Mouse (Mus musculus): ENCODE measurements around the gene Usp39. TPM values are rescaled to one million over a fixed set of nuclear protein-coding genes. Genes with fewer than 3 reads are reported as not detected.

Gene Usp39
- polyA plus RNA-seq, 1 experiment = 55.4 TPM

- H3ac ChIP-seq (ENCODE audit: control insufficient read depth, insufficient read length) = peak overlapping the region; percentile 58
- peak overlapping the region; percentile 95 for H3K4me2 ChIP-seq (ENCODE audit: low read depth)
- H3K27me3 ChIP-seq (ENCODE audit: control insufficient read depth, insufficient read depth, insufficient read length) = no peaks in the 10 kb centered on the region
- TF ChIP-seq POLR2A (IDR thresholded peaks at IDR 0.05; ENCODE audit: insufficient read length, low read depth) (peak; percentile 13), REST (IDR thresholded peaks at IDR 0.05; ENCODE audit: insufficient read depth, insufficient read length) (no peak), SRF (IDR thresholded peaks at IDR 0.05; ENCODE audit: control insufficient read depth, insufficient read length, low read depth) (no peak), USF1 (IDR thresholded peaks at IDR 0.05; ENCODE audit: low read depth) (no peak), MAX (IDR thresholded peaks at IDR 0.05; ENCODE audit: low read depth) (no peak), TCF12 (IDR thresholded peaks at IDR 0.05; ENCODE audit: insufficient read depth, poor library complexity, severe bottlenecking) (no peak), POLR2AphosphoS2 (IDR thresholded peaks at IDR 0.05; ENCODE audit: insufficient read length, low read depth) (peak; percentile 52)
- peaks cover 14% of the 10 kb centered on the region for H3K79me2 ChIP-seq (ENCODE audit: control insufficient read depth, insufficient read depth)
- H3K4me3 ChIP-seq = peak overlapping the region; percentile 69
- peaks cover 8% of the 10 kb centered on the region for H3K36me3 ChIP-seq (ENCODE audit: control insufficient read depth, insufficient read depth)
Observed at GRCm38 (mm10) chr6:72361121-72361551, 16.2 kb upstream of the Usp39 start.

- Histone ChIP-seq H3K27me3 (ENCODE audit: control insufficient read depth, insufficient read depth, insufficient read length) (no peaks in the 10 kb centered on the region), H3K4me3 (peak overlapping the region; percentile 69), H3ac (ENCODE audit: control insufficient read depth, insufficient read length) (no peak overlapping the region), H3K4me2 (ENCODE audit: low read depth) (peak overlapping the region; percentile 95), H3K36me3 (ENCODE audit: control insufficient read depth, insufficient read depth) (peaks cover 8% of the 10 kb centered on the region), H3K79me2 (ENCODE audit: control insufficient read depth, insufficient read depth) (peaks cover 14% of the 10 kb centered on the region)
- TF ChIP-seq POLR2A (IDR thresholded peaks at IDR 0.05; ENCODE audit: insufficient read length, low read depth) (peak; percentile 5), E2F4 (IDR thresholded peaks at IDR 0.05; ENCODE audit: insufficient read depth) (no peak)
Observed at GRCm38 (mm10) chr6:72360599-72360935, 15.6 kb upstream of the Usp39 start.

- H3K79me2 ChIP-seq (ENCODE audit: control insufficient read depth, insufficient read depth) = peaks cover 14% of the 10 kb centered on the region
- peak overlapping the region; percentile 95 for H3K4me2 ChIP-seq (ENCODE audit: low read depth)
- peak overlapping the region; percentile 69 for H3K4me3 ChIP-seq
- H3K27me3 ChIP-seq (ENCODE audit: control insufficient read depth, insufficient read depth, insufficient read length) = no peaks in the 10 kb centered on the region
- H3ac ChIP-seq (ENCODE audit: control insufficient read depth, insufficient read length) = no peak overlapping the region
- H3K36me3 ChIP-seq (ENCODE audit: control insufficient read depth, insufficient read depth) = peaks cover 8% of the 10 kb centered on the region
- peak; percentile 1 for TF ChIP-seq POLR2A (IDR thresholded peaks at IDR 0.05; ENCODE audit: insufficient read length, low read depth)
- no peak for TF ChIP-seq POLR2AphosphoS2 (IDR thresholded peaks at IDR 0.05; ENCODE audit: insufficient read length, low read depth)
Observed at GRCm38 (mm10) chr6:72359891-72360598, 15.1 kb upstream of the Usp39 start.

GRCm38 (mm10) chr6:72359343-72359742 is 14.4 kb upstream of the Usp39 start:
- no peak overlapping the region for H3K4me3 ChIP-seq
- H3ac ChIP-seq (ENCODE audit: control insufficient read depth, insufficient read length) = no peak overlapping the region
- H3K27me3 ChIP-seq (ENCODE audit: control insufficient read depth, insufficient read depth, insufficient read length) = no peaks in the 10 kb centered on the region
- H3K36me3 ChIP-seq (ENCODE audit: control insufficient read depth, insufficient read depth) = peaks cover 8% of the 10 kb centered on the region
- H3K4me2 ChIP-seq (ENCODE audit: low read depth) = no peak overlapping the region
- H3K79me2 ChIP-seq (ENCODE audit: control insufficient read depth, insufficient read depth) = peaks cover 14% of the 10 kb centered on the region
- TF ChIP-seq E2F4 (IDR thresholded peaks at IDR 0.05; ENCODE audit: insufficient read depth) = no peak
- peak; percentile 43 for TF ChIP-seq POLR2AphosphoS2 (IDR thresholded peaks at IDR 0.05; ENCODE audit: insufficient read length, low read depth)
- no peak for TF ChIP-seq MYOD1 (IDR thresholded peaks at IDR 0.05; ENCODE audit: control insufficient read depth in 1 of 3, insufficient read length in 2 of 3, low read depth in 2 of 3)
- TF ChIP-seq MYOG (IDR thresholded peaks at IDR 0.05; ENCODE audit: control insufficient read depth in 1 of 3, insufficient read depth in 1 of 3, insufficient read length in 2 of 3, low read depth in 2 of 3) = no peak

- TF ChIP-seq POLR2A (IDR thresholded peaks at IDR 0.05; ENCODE audit: insufficient read length, low read depth) (peak; percentile 29), TCF3 (IDR thresholded peaks at IDR 0.05; ENCODE audit: insufficient read length, low read depth) (no peak), POLR2AphosphoS2 (IDR thresholded peaks at IDR 0.05; ENCODE audit: insufficient read length, low read depth) (peak; percentile 72)
- Histone ChIP-seq H3K4me3 (no peak overlapping the region), H3K27me3 (ENCODE audit: control insufficient read depth, insufficient read depth, insufficient read length) (no peaks in the 10 kb centered on the region), H3K36me3 (ENCODE audit: control insufficient read depth, insufficient read depth) (peaks cover 8% of the 10 kb centered on the region), H3K79me2 (ENCODE audit: control insufficient read depth, insufficient read depth) (peaks cover 14% of the 10 kb centered on the region), H3ac (ENCODE audit: control insufficient read depth, insufficient read length) (no peak overlapping the region), H3K4me2 (ENCODE audit: low read depth) (no peak overlapping the region)
Observed at GRCm38 (mm10) chr6:72358086-72358764, 13.2 kb upstream of the Usp39 start.
